In the genomic region with DNA sequence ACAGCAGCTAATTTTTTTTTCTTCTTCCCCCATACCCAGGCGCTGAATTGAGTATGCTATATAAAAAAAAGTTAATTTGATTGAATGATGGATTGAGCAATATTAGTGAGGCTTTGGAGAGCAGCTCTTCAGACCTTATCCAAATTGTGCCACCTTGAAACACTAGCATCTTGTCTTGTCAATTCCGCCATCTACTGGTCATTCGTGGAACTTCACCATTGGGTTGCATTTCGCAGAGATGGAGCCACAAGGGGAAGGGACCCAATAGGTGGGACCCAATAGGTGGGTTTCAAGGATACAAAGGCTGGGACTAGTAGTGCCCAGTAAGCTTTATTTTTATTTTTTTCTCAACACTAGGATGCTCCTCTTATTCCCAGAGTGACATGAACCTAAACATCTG, we compare ENCODE assay signal across 9 mouse cellular contexts. TPM values are rescaled to one million over a fixed set of nuclear protein-coding genes. Genes with fewer than 3 reads are reported as not detected.
DNase-seq lines count a peak whose midpoint lies in the region; TF ChIP-seq lines count a peak whose summit lies in the region.
"Had no signal": no experiment of that assay in that cellular context is flagged by ENCODE, and none has a peak within 500 bp of the region (broad histone marks: within the 10 kb centered on the region; RNA-seq: fewer than 3 reads in every experiment).

No protein-coding gene starts in this region.

- no peak overlapping the region for H3K27ac ChIP-seq in ES-E14 (ENCODE audit: insufficient read depth, low read depth, low read length, poor library complexity, severe bottlenecking)
- no peak overlapping the region for H3K27ac ChIP-seq in gastrocnemius, adult 2 months
- H3K27ac ChIP-seq: liver, embryonic 15.5 days had no signal

- TF ChIP-seq CTCF in gastrocnemius, adult 2 months (IDR thresholded peaks at IDR 0.05) = peak; percentile 90

- no peaks in the 10 kb centered on the region for H3K36me3 ChIP-seq in ES-E14 (ENCODE audit: control insufficient read depth, insufficient read depth, low read length, poor library complexity, severe bottlenecking)
- H3K36me3 ChIP-seq: liver, embryonic 15.5 days had no signal

- H3K4me1 ChIP-seq in ES-E14 (ENCODE audit: control insufficient read depth in 2 of 2, insufficient read depth in 2 of 2, low read length in 2 of 2, poor library complexity in 1 of 2) = no peaks in the 10 kb centered on the region
- H3K4me1 ChIP-seq: liver, embryonic 15.5 days had no signal

- in situ Hi-C loops in ES-E14 (cut with MboI; ENCODE audit: low sequenced_read_pairs in 2 of 2, unreplicated experiment in 2 of 2) = loop anchor here in 1 of 2 experiments (10.0 kb wide), 1 partner anchor 105 kb away; no protein-coding TSS in a partner anchor

- no peaks in the 10 kb centered on the region for H3K9me3 ChIP-seq in ES-E14 (ENCODE audit: control insufficient read depth, insufficient read depth, low read depth, low read length)
- H3K9me3 ChIP-seq: liver, embryonic 15.5 days had no signal

- intact Hi-C loops in gastrocnemius, adult 2 months (cut with DNase I) = loop anchor here (10.0 kb wide), 1 partner anchor 95 kb away; a partner anchor contains a TSS

- no peak overlapping the region for H3K9ac ChIP-seq in ES-E14 (ENCODE audit: insufficient read depth, low read depth, low read length, poor library complexity, severe bottlenecking)
- H3K9ac ChIP-seq: liver, embryonic 15.5 days had no signal

- peak; percentile 80 for DNase-seq in CD4-positive helper T cell, adult 2 months (ENCODE audit: low read depth, low spot score)
- peak; percentile 83 for DNase-seq in ES-E14 (ENCODE audit: low read depth, low spot score)
- peak; percentile 66 for DNase-seq in c-Kit-positive CD71-positive TER-119-positive erythroid progenitor cells, embryonic 14.5 days (ENCODE audit: low spot score)
- DNase-seq in gastrocnemius, adult 2 months = peak; percentile 59
- DNase-seq in layer of hippocampus, adult 18-20 months (ENCODE audit: low spot score in 2 of 2) = peak; percentile 62 to 89
- DNase-seq in lung, postnatal 10 days = peak; percentile 85
- peak; percentile 29 to 49 for DNase-seq in right cerebral cortex, postnatal 36 days (ENCODE audit: low spot score in 2 of 2)
- peak; percentile 15 for DNase-seq in yolk sac, embryonic 10.5 days (ENCODE audit: low spot score)

- H3K4me3 ChIP-seq in ES-E14 (ENCODE audit: insufficient read depth in 1 of 2, low read depth in 1 of 2, low read length in 2 of 2, poor library complexity in 1 of 2, severe bottlenecking in 1 of 2) = no peak overlapping the region
- H3K4me3 ChIP-seq in gastrocnemius, adult 2 months = no peak overlapping the region
- H3K4me3 ChIP-seq: liver, embryonic 15.5 days had no signal

TF ChIP-seq in ES-E14, 5 proteins besides CTCF, POLR2A, EP300 and RAD21:
- no peak for TF ChIP-seq CHD2 (IDR thresholded peaks at IDR 0.05; ENCODE audit: low read depth, low read length)
- no peak for TF ChIP-seq MAFK (IDR thresholded peaks at IDR 0.05; ENCODE audit: insufficient read depth, low read depth, low read length)
- no peak for TF ChIP-seq ZNF384 (IDR thresholded peaks at IDR 0.05; ENCODE audit: low read depth, low read length)
- peak; percentile 65; the same call in 1 of the 2 replicates for TF ChIP-seq ZC3H11A (IDR thresholded peaks at IDR 0.05; ENCODE audit: borderline replicate concordance, low read depth, low read length)

RNA-seq across cellular contexts. Expression of a gene that starts 5.2 kb away (rescaled TPM):
- total RNA-seq in ES-E14 (2012; rRNA removed) = not detected in 2 replicates
- total RNA-seq in gastrocnemius, adult 2 months (2021) = under 1 TPM; 0.18 to 0.20 TPM
- total RNA-seq in layer of hippocampus, adult 18-20 months (2021) = under 1 TPM; 0.28 to 0.87 TPM

RNA-seq across cellular contexts. Expression of a gene that starts 24.0 kb away (rescaled TPM):
- total RNA-seq in ES-E14 (2012; rRNA removed) = not detected in 2 replicates
- not detected for total RNA-seq in gastrocnemius, adult 2 months (2021)
- not detected for total RNA-seq in layer of hippocampus, adult 18-20 months (2021)

RNA-seq across cellular contexts. Expression of a gene that starts 27.5 kb away (rescaled TPM):
- total RNA-seq in ES-E14 (2012; rRNA removed) = not detected in 2 replicates
- not detected for total RNA-seq in gastrocnemius, adult 2 months (2021)
- not detected for total RNA-seq in layer of hippocampus, adult 18-20 months (2021)

RNA-seq across cellular contexts. Expression of a gene that starts 43.8 kb away (rescaled TPM):
- 3.4 and 5.7 TPM in 2 replicates for total RNA-seq in ES-E14 (2012; rRNA removed)
- 1 to 10 TPM; 3.4 to 4.9 TPM for total RNA-seq in gastrocnemius, adult 2 months (2021)
- 1 to 10 TPM; 1.6 to 2.0 TPM for total RNA-seq in layer of hippocampus, adult 18-20 months (2021)

RNA-seq across cellular contexts. Expression of a gene that starts 49.2 kb away (rescaled TPM):
- not detected in 2 replicates for total RNA-seq in ES-E14 (2012; rRNA removed)
- total RNA-seq in gastrocnemius, adult 2 months (2021) = under 1 TPM in 1 of 2 experiments, not detected in 1; 0.43 TPM
- total RNA-seq in layer of hippocampus, adult 18-20 months (2021) = 1 to 10 TPM; 2.1 to 4.5 TPM

Comparison
In these comparisons a context has a peak if more than half of its experiments do, and no peak if none do; other contexts are left out.
1. DNase-seq: peak in every context shown above with its lines; median percentile 85 in lung, postnatal 10 days; 83 in ES-E14; 80 in CD4-positive helper T cell, adult 2 months; 76 in layer of hippocampus, adult 18-20 months; 66 in c-Kit-positive CD71-positive TER-119-positive erythroid progenitor cells, embryonic 14.5 days; 59 in gastrocnemius, adult 2 months; 39 in right cerebral cortex, postnatal 36 days; 15 in yolk sac, embryonic 10.5 days.